Mouse (Mus musculus): ENCODE measurements around the gene Zfp467.

The Zfp467 gene

GRCm38 (mm10) chr6:48409726-48410343 is 35.8 kb downstream of the Zfp467 start:
- DNase-seq, result no peak

GRCm38 (mm10) chr6:48404071-48404470 is 41.6 kb downstream of the Zfp467 start:
- no peak for DNase-seq

GRCm38 (mm10) chr6:48399906-48400305 is 45.7 kb downstream of the Zfp467 start:
- DNase-seq, result peak; percentile 50

- no peak for DNase-seq
Measured at GRCm38 (mm10) chr6:48397336-48397735, 48.3 kb downstream of the Zfp467 start.

- no peak for DNase-seq
Measured at GRCm38 (mm10) chr6:48396686-48397085, 48.9 kb downstream of the Zfp467 start.

GRCm38 (mm10) chr6:48396008-48396595 is 49.5 kb downstream of the Zfp467 start:
- DNase-seq, result no peak

GRCm38 (mm10) chr6:48395105-48396007 is 50.3 kb downstream of the Zfp467 start, which contains the start of gene Krba1:
Krba1 (plus strand) TSS chr6:48395586.
- DNase-seq, result peak; percentile 90

GRCm38 (mm10) chr6:48393811-48394210 is 51.8 kb downstream of the Zfp467 start:
- no peak for DNase-seq

- DNase-seq, result no peak
Measured at GRCm38 (mm10) chr6:48388221-48388620, 57.4 kb downstream of the Zfp467 start.

Measured in kidney, adult 9 months (tissue).